Mouse (Mus musculus) C2C12 (cell line): ENCODE results near the gene Nav2.

Experiments used
- CEBPB ChIP-seq: IDR thresholded peaks from one replicate; pipeline ENCODE4 v1.6.1; 2011; ENCODE audit warnings: low read depth, mild to moderate bottlenecking, control low read depth, moderate library complexity
- CTCF ChIP-seq: IDR thresholded peaks from one replicate; pipeline ENCODE4 v1.5.1; 2011; ENCODE audit not compliant: control insufficient read depth, insufficient read depth, insufficient read length
- MAX ChIP-seq: IDR thresholded peaks from one replicate; pipeline ENCODE4 v1.6.1; 2011; ENCODE audit warnings: mild to moderate bottlenecking, control low read depth

DNA sequence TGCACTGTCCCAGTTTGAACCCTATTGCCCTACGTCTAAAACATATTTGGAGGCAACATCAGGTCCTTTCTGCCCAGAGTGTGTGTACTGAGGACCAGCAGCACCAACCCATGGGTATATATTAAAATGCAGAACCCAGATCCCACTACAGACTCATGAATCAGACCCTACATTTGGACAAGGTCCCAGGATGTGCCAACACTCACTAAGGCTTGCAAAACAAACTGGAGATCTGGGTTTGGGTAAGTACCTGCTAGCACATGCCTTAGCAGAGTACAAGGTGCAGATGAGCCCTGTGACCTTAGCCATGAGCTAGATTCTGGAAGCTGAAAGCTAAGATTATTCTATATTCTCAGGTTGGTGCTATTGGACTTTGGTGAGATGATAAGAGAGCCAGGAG, 192.8 kb downstream of the Nav2 start:
- TF ChIP-seq CTCF (no peak), CEBPB (no peak), MAX (no peak)
